Mouse (Mus musculus): ENCODE data around the gene Loxl3. TPM values are rescaled to one million over a fixed set of nuclear protein-coding genes. Genes with fewer than 3 reads are reported as not detected.

The Loxl3 gene
- polyA plus RNA-seq, 1 experiment from 2014 or later, result 7.2 TPM

- Histone ChIP-seq H3K27ac (no peak overlapping the region), H3K27me3 (ENCODE audit: poor library complexity, severe bottlenecking) (peaks cover 86% of the 10 kb centered on the region), H3K4me1 (peaks cover 48% of the 10 kb centered on the region), H3K4me3 (no peak overlapping the region), H3K36me3 (replicated peaks) (peaks cover 29% of the 10 kb centered on the region), H3K9me3 (no peaks in the 10 kb centered on the region)
- no peak for DNase-seq (ENCODE audit: extremely low spot score, low spot score)
- 2% methylated on average over 6 of the region's 6 CpGs for WGBS
These were observed 50.5 kb downstream of the Loxl3 start for GRCm38 (mm10) chr6:83084477-83084876.

GRCm38 (mm10) chr6:83086121-83087035 is 52.4 kb downstream of the Loxl3 start, which contains the start of gene Lbx2:
Gene Lbx2 (plus strand): TSS chr6:83086367.
- H3K4me3 ChIP-seq, result peak within 1 kb of the TSS; percentile 43
- DNase-seq (ENCODE audit: extremely low spot score, low spot score), result no peak
- H3K27me3 ChIP-seq (ENCODE audit: poor library complexity, severe bottlenecking), result peaks cover 96% of the 10 kb centered on the region
- peaks cover 43% of the 10 kb centered on the region for H3K4me1 ChIP-seq
- peaks cover 12% of the 10 kb centered on the region for H3K36me3 ChIP-seq (replicated peaks)
- H3K27ac ChIP-seq, result no peak within 1 kb of the TSS
- no peaks in the 10 kb centered on the region for H3K9me3 ChIP-seq
- WGBS, result 3% methylated on average over 42 of the region's 42 CpGs

- peaks cover 96% of the 10 kb centered on the region for H3K27me3 ChIP-seq (ENCODE audit: poor library complexity, severe bottlenecking)
- under 1% methylated on average over 47 of the region's 47 CpGs for WGBS
These were observed 53.4 kb downstream of the Loxl3 start for GRCm38 (mm10) chr6:83087205-83087925.

GRCm38 (mm10) chr6:83087926-83088260 is 53.9 kb downstream of the Loxl3 start:
- H3K4me3 ChIP-seq, result peak overlapping the region; percentile 43
- H3K4me1 ChIP-seq, result peaks cover 43% of the 10 kb centered on the region
- H3K36me3 ChIP-seq (replicated peaks), result no peaks in the 10 kb centered on the region
- peaks cover 96% of the 10 kb centered on the region for H3K27me3 ChIP-seq (ENCODE audit: poor library complexity, severe bottlenecking)
- H3K9me3 ChIP-seq, result no peaks in the 10 kb centered on the region
- no peak for DNase-seq (ENCODE audit: extremely low spot score, low spot score)
- 3% methylated on average over 9 of the region's 9 CpGs for WGBS
- H3K27ac ChIP-seq, result no peak overlapping the region

More at GRCm38 (mm10) chr6:83087205-83087925, 53.4 kb downstream of the Loxl3 start:
- Histone ChIP-seq H3K4me3 (peak overlapping the region; percentile 43), H3K36me3 (replicated peaks) (peaks cover 2% of the 10 kb centered on the region), H3K27ac (no peak overlapping the region), H3K4me1 (peaks cover 43% of the 10 kb centered on the region), H3K9me3 (no peaks in the 10 kb centered on the region)
- peak; percentile 30 for DNase-seq (ENCODE audit: extremely low spot score, low spot score)

DNA sequence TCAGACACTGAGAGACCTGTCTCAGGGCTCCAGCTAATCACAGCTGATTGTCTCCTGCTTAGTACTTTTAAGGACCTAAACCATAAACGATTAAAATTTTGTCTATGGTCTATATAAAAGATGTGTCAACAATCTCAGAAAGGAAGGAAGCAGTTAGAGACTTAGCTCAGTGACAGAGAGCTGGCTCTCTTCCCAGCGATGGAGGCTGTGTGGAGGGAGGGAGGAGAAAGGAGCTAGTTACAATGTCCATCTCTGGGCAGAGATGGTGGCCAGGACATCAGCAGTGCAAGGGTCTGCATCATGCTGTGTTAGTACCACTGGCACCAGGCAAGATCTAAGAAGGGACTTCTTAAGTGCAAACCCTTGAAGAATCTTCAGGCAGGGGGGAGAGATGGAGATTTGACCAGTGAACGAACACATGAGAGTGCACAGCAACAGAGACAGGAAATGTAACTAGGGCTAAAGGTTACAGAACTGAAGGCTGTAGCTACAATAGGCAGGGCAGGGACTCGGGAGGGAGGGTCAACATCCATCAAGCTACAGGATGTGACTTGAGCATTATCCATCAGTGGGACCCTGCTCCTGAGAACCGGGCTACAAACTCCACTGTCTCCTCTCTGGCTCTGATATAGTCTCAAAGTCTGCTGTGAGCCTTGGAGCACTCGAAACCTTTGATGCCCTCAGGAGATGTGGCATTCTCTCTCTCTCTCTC is 58.6 kb downstream of the Loxl3 start:
- Histone ChIP-seq H3K4me3 (no peak overlapping the region), H3K27me3 (ENCODE audit: poor library complexity, severe bottlenecking) (peaks cover 68% of the 10 kb centered on the region), H3K4me1 (peaks cover 10% of the 10 kb centered on the region), H3K9me3 (no peaks in the 10 kb centered on the region), H3K27ac (no peak overlapping the region), H3K36me3 (replicated peaks) (no peaks in the 10 kb centered on the region)
- DNase-seq (ENCODE audit: extremely low spot score, low spot score), result no peak
- 52% methylated on average over 6 of the region's 6 CpGs for WGBS

DNA sequence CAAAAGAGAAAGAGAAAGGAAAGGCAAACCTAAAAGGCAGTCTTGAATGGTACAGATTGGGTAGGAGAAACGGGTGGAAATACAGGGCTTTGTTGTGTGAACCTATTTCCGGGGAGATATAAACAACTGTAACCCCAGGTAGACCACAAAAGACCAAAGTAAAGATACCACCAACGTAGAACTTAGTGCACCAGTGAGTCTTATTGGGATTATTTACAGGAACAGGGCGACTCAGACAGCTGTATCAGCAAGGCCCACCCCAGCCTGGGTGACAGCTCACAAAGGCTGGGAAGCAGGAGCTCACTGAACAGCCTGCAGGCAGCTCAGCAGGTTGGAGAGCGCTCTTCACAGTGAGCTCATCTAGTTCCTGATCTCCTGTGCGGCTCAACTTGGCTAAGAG is 62.0 kb downstream of the Loxl3 start:
- Histone ChIP-seq H3K9me3 (no peaks in the 10 kb centered on the region), H3K27me3 (ENCODE audit: poor library complexity, severe bottlenecking) (peaks cover 49% of the 10 kb centered on the region), H3K4me3 (no peak overlapping the region), H3K4me1 (peaks cover 3% of the 10 kb centered on the region; the same call in 1 of the 2 replicates), H3K36me3 (replicated peaks) (no peaks in the 10 kb centered on the region), H3K27ac (no peak overlapping the region)
- no peak for DNase-seq (ENCODE audit: extremely low spot score, low spot score)
- WGBS, result 48% methylated on average over 6 of the region's 6 CpGs

- 76% methylated on average over 2 of the region's 2 CpGs for WGBS
- Histone ChIP-seq H3K4me3 (no peak overlapping the region), H3K27ac (no peak overlapping the region), H3K36me3 (replicated peaks) (no peaks in the 10 kb centered on the region), H3K4me1 (peaks cover 26% of the 10 kb centered on the region), H3K9me3 (no peaks in the 10 kb centered on the region), H3K27me3 (ENCODE audit: poor library complexity, severe bottlenecking) (peaks cover 42% of the 10 kb centered on the region)
- no peak for DNase-seq (ENCODE audit: extremely low spot score, low spot score)
These were observed 64.4 kb downstream of the Loxl3 start for GRCm38 (mm10) chr6:83098411-83098810.

DNA sequence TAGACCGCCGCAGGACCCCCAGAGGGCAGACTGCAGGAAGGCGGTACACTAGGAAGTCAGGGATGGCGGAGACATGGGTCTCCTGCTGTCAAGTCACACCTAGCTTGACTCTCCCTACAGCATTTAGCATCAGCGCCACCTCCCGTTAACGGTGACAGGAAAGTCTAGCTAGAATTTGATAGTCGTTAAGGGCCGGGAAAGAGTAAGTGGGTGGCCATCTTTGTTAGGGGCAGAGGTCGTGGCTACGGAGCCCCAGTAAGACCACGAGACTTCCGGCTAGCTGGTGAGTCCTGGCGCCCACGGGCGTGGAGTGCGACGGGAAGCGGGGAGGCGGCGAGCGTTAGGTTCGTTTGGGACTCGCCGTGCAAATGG is 67.3 kb downstream of the Loxl3 start, which contains the start of the genes Ccdc142 and Gm42688:
Gene Ccdc142, plus strand, starts transcription at position 286 of the 372 bp plus-strand sequence.
Gene Gm42688, plus strand, starts transcription at position 302 of the 372 bp plus-strand sequence.
- Histone ChIP-seq H3K27me3 (ENCODE audit: poor library complexity, severe bottlenecking) (peaks cover 31% of the 10 kb centered on the region), H3K4me1 (peaks cover 27% of the 10 kb centered on the region), H3K4me3 (peak within 1 kb of the TSS; percentile 84), H3K27ac (peak within 1 kb of the TSS; percentile 89), H3K9me3 (no peaks in the 10 kb centered on the region), H3K36me3 (replicated peaks) (peaks cover 4% of the 10 kb centered on the region; the same call in 1 of the 2 replicates)
- under 1% methylated on average over 25 of the region's 25 CpGs for WGBS
- no peak for DNase-seq (ENCODE audit: extremely low spot score, low spot score)

GRCm38 (mm10) chr6:83101688-83102556 is 67.9 kb downstream of the Loxl3 start:
- peaks cover 28% of the 10 kb centered on the region for H3K27me3 ChIP-seq (ENCODE audit: poor library complexity, severe bottlenecking)
- DNase-seq (ENCODE audit: extremely low spot score, low spot score), result peak; percentile 79
- H3K27ac ChIP-seq, result peak overlapping the region; percentile 89
- H3K36me3 ChIP-seq (replicated peaks), result peaks cover 4% of the 10 kb centered on the region; the same call in 1 of the 2 replicates
- H3K4me1 ChIP-seq, result peaks cover 27% of the 10 kb centered on the region
- peak overlapping the region; percentile 84 for H3K4me3 ChIP-seq
- no peaks in the 10 kb centered on the region for H3K9me3 ChIP-seq
- under 1% methylated on average over 74 of the region's 74 CpGs for WGBS
